Mouse (Mus musculus) small intestine, adult 2 months (tissue): ENCODE results near the gene Hat1.

Source experiments
- CTCF ChIP-seq: fragments of 200-500 bp; IDR thresholded peaks from 2 replicates; pipeline ENCODE4 v1.5.1; 2012; ENCODE audit warnings: low read depth, mild to moderate bottlenecking, control low read depth, inconsistent platforms, low read length, moderate library complexity, mixed read lengths; ENCODE audit not compliant: insufficient replicate concordance, insufficient read length; ENCODE audit errors: extremely low read depth
- POLR2A ChIP-seq: fragments of 200-500 bp; IDR thresholded peaks from 2 replicates; pipeline ENCODE4 v1.6.1; 2012; ENCODE audit warnings: low read depth, mild to moderate bottlenecking, control low read depth, inconsistent platforms, low read length, moderate library complexity

DNA sequence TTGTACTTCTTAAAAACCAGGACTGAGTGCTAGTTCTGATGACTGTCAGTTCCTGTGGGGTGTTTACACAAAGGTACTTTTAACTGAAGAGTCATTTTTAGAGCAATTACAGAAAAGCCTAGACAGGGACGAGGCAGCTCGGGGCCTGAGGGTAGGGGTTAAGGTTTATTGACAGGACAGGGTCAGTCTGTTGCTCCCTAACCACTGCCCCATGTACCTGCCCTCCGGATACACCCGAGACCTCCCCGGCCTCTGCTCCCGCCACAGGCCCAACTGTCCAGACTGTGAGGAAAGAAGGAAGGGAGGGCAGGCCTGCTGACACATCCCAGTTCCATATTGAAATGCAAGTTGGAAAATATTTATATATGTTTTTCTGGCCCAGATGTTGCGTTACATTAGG is 85.1 kb downstream of the Hat1 start:
- TF ChIP-seq CTCF: no peak
- TF ChIP-seq POLR2A: no peak
